Mouse (Mus musculus) inflammation-experienced regulatory T-cells, adult 6 months (primary cell): ENCODE results near the gene Gm20695. TPM values are rescaled to one million over a fixed set of nuclear protein-coding genes. Genes with fewer than 3 reads are reported as not detected.
A peak's percentile ranks its signal among the peaks of the same experiment; 100 is the strongest.
"Not testable (repeated sequence)": the region's sequence is repeated elsewhere in the genome, so short reads cannot be mapped to it uniquely, and the experiment has no call there.

Experiments used
- ATAC-seq: one replicate; pipeline ENCODE4 v1.8.0; 2017
- polyA plus RNA-seq, 3 experiments: library from polyadenylated mRNA; unstranded; fragments of 100-300 nt; shearing (Covaris generic); gene quantifications; one replicate each; pipeline ENCODE4 v1.2.1; 2017

Gm20695 gene
- polyA plus RNA-seq: 1 to 10 TPM; 3.2 to 5.6 (median 3.9) TPM

DNA sequence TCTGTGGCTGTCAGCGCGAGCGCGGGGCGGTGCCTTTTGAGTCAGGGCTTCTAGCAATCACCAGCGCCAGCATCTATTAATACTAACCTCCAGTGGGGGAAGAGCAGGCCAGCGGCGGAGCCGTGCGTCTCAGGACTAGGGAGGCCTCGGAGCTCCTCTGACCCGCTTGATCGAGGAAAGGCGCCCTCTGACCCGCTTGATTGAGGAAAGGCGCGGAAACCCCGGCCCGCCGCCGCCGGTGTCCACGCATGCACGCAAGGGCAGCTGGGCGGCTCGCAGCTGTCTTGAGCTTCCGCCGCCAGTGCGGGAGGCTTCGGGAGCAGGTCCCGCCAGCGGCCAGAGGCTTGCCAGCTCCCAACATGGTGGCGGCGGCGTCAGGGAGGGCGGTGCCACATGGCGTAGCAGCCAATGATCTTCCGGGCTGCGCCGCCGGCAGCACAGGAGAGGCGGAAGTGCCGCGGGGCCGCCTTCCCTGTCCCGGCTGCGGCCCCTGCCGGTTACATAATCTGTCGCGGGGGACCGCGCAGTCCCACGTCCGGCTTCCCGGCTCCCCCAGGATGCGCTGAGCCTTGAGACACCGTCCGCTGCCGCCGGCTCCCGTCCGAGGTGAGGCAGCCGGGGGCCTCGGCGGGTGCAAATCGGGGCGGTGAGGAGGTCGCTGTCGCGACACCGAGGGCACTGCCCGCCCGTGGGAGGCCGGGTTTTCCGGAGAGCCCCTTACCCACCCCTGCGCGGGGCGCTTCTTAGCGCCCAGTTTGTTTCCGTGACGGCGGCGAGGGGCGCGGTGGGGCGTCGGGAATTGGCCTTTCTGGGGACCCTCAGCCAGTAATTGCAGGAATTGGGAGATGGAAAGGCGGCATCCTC lies at the start of gene Gm20695, which contains the start of gene Zfp597:
Gm20695 (plus strand) TSS at position 448 of the 864 bp plus-strand sequence.
Zfp597 (minus strand) TSS at position 361 of the 864 bp plus-strand sequence.
- peak; percentile 96 for ATAC-seq

- no peak for ATAC-seq
These were observed 49.0 kb upstream of the Gm20695 start for GRCm38 (mm10) chr16:3835461-3835860.

DNA sequence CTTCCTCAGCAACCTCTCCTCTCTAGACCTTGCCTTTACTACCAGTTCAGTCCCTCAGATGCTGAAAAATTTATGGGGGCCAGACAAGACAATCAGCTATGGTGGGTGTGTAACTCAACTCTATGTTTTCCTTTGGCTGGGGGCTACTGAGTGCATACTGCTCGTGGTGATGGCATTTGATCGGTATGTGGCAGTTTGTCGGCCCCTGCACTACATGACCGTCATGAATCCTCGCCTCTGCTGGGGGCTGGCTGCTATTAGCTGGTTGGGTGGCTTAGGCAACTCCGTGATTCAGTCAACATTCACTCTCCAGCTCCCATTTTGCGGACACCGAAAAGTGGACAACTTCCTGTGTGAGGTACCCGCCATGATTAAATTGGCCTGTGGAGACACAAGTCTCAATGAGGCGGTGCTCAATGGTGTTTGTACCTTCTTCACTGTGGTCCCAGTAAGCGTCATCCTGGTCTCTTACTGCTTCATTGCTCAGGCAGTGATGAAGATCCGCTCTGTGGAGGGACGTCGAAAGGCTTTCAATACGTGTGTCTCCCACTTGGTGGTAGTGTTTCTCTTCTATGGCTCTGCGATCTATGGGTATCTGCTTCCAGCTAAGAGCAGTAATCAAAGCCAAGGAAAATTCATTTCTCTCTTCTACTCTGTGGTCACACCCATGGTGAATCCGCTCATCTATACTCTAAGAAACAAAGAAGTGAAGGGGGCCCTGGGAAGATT lies 45.1 kb upstream of the Gm20695 start:
- peak; percentile 86 for ATAC-seq

DNA sequence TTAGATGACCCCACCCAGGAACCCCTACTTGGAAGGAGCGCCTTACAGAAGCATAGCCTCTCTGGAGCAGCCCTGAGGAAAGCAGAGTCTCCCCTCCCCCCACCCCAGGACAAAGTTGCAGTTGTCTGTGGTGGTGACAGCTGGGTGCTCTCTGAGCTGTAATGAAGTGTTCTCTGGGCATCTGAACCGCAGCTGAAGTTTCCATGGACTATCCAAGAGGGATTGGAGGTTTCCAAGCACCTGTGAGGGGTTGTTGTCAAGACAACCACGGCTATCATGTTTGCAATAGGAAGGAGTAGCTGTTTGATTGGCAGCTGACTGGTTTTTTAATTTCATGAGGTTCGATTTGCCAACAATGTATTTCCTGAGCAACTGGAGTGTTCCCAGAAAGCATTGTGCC lies 41.5 kb upstream of the Gm20695 start:
- ATAC-seq: no peak

- no peak for ATAC-seq
These were observed 40.7 kb upstream of the Gm20695 start for GRCm38 (mm10) chr16:3843796-3844195.

- ATAC-seq: peak; percentile 100
These were observed 37.5 kb upstream of the Gm20695 start, which contains the start of gene Zfp174 for GRCm38 (mm10) chr16:3846711-3847518. Gene Zfp174 (plus strand): TSS chr16:3847268.

GRCm38 (mm10) chr16:3847871-3848270 lies 36.6 kb upstream of the Gm20695 start:
- ATAC-seq: no peak

- ATAC-seq: no peak
These were observed 36.0 kb upstream of the Gm20695 start for GRCm38 (mm10) chr16:3848416-3848815.

DNA sequence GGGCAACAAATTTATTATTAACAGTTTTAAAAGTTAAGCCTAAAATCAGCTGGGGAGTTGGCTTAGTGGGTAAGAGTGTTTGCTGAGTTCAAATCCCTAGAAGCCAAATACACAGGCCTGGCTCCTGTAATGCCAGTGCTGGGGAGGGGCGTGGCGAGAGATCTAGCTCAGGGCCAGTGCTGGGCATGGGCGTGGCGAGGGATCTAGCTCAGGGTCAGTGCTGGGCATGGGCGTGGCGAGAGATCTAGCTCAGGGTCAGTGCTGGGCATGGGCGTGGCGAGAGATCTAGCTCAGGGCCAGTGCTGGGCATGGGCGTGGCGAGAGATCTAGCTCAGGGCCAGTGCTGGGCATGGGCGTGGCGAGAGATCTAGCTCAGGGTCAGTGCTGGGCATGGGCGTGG lies 33.1 kb upstream of the Gm20695 start:
- ATAC-seq: not testable (repeated sequence)

- ATAC-seq: no peak
These were observed 31.9 kb upstream of the Gm20695 start for GRCm38 (mm10) chr16:3852586-3852985.

- no peak for ATAC-seq
These were observed 29.8 kb upstream of the Gm20695 start for GRCm38 (mm10) chr16:3854437-3855182.

DNA sequence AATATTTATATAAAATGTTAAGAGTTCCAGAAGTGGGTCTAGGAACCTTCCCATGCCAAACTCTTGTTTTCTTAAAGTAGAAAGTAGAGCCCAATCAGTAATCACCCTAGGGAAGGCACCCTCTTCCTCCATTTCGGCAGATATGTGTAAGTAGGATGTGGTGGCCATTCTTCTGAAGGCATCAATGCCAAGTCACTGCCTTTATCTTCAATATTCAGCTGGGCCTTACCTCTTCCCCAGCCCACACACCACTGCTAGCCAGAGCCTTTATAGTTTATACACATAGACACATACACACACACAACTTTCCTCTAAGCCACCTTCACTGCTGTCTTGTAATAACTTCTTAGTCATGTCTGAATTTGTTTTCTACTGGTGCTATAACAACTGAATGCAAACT lies 28.7 kb upstream of the Gm20695 start:
- no peak for ATAC-seq

GRCm38 (mm10) chr16:3859254-3859653 lies 25.2 kb upstream of the Gm20695 start:
- no peak for ATAC-seq

DNA sequence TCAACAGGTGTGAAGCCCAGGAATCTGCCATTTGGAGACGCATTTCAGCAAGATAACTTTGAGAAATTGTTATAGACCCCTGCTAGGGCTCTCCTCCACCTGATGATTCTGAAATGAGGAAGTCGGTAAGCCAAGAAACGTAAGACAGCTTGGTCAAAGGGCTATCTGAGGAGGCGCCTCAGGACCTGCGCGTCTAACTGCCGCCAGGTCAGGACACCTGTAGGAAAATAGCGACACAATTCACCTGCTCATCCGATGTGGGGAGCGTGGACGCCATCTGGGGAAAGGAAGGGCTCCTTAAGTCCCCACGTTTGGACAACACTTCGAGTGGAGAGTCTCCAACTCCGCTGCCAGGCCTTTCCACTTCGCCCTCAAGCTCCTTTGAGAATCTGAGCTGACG lies 12.6 kb upstream of the Gm20695 start:
- ATAC-seq: no peak

GRCm38 (mm10) chr16:3872216-3873047 lies 12.0 kb upstream of the Gm20695 start, which contains the start of gene Naa60:
Gene Naa60 (plus strand): TSS chr16:3872375.
- ATAC-seq: peak; percentile 94

GRCm38 (mm10) chr16:3876346-3876745 lies 8.1 kb upstream of the Gm20695 start:
- ATAC-seq: no peak

DNA sequence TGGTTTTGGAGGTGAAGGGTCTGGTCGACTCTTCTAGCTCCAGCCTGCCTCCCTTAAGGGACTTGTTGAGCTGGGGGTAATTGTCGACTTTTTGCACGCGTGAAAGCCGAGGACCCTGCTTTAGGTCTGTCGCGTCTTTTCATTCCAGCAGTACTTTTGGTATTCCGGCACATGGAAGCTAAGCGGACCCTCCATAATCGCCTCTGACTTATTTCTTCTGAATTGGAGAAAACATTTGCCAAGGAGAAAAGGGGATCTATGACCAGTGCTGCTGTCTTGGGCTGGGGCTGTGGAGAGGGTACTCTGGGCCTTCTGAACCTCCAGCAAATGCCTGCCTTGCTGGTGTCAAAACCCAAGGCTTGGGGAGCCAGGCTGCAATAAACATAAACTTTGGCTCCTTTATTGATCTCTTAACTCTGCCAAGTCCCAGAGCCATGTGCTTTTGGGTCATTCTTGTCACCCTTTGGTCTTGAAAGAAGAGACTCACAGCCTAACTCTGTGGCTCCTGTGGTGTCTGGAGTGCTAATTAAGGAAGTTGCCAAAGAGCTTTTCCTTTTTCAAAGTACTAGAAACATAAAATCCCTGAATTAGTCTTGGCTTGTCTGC lies 720 bp downstream of the Gm20695 start:
- no peak for ATAC-seq

GRCm38 (mm10) chr16:3891621-3892295 lies 7.3 kb downstream of the Gm20695 start:
- ATAC-seq: no peak

- ATAC-seq: no peak
These were observed 9.3 kb downstream of the Gm20695 start for GRCm38 (mm10) chr16:3893739-3894138.
